Mouse (Mus musculus) fat pad, adult 2 months (tissue): Measurements from ENCODE around the gene Ephb2.

Experiments used
- DNase-seq: peaks from one replicate; pipeline ENCODE4 v3.0.0-alpha.2; 2011; ENCODE audit warnings: low read depth, low spot score; ENCODE audit errors: extremely low read depth

Gene Ephb2

DNA sequence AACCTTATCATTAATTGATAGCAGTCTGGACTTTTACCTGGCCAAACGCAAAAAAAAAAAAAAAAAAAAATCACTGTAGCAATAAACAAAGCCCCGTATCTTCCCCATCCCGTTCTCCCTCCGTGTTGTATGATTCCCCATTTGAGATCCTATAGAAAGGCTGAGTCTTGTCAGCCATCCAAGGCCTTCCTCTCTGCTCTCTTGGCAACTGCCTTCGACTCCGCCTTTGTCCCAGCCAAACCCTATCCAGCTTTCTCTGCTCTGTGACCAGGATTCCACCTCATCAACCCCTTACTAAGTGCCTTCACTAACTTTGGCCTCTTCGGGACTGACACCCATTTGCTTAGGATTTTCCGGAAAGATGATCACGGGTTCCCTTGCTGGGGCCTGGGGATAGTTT, 2.2 kb upstream of the Ephb2 start:
- no peak for DNase-seq

DNA sequence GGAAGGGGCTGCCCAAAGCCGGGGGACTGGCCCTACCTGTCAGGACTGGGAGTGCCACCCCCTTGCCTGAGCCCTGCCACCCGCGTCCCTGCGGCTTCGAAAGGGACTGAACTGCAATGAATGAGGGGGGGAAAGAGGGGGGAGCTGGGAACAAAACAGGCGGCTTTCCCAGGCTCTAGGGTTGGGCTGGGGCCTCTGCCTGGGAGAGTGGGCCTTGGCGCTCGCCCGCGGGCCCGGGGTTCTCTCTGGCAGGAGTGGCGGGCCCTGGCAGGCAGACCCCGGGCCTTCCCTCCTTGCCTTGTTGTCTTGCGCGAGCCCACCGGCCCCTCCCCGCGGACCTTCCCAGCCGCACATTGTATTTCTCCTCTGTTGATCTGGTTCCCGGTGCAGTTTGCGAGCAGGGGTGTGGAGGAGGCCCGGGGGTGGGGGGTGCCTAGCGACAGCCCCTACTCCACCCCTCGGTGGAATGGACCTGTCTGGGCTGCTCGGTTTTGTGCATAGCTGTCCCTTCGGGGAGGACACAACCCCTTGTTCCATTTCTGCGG, 671 bp upstream of the Ephb2 start:
- no peak for DNase-seq

DNA sequence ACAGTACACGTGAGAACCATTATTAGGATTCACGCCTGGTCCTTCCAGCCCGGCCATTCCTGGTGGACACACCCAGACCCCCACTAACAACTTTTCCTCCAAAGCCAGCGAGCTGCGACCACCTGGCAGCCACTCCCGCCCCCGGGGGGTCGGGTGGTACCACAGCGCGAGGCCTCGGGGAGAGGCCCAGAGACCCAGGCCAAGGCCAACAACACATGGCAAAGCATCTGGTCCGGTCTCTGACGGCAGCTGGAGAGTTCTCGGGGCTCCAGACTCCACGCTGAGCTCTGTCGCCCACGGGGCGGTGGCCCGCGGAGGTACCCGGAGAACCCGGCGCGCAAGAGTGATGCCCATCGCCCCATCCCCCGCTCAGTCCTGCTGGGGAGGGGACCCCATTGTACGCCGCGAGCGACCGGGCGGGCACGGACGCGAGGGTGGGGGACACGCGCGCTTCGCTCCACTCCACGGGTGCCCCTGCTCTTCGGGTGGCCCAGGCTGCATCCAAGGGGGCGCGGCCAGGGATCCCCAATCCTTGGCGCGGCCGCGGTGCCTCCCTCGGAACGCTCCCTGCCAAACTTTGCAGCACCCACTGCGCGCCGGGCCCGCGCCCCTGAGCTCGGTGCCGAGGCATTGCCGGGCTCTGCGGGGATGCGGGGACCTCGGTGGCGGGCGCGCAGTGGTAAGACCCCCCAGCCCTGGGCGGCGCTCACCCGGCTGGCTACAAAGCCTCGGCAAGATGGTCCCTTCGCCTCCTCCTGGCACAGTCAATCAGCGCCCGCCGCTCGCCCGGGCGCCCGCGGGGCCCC, 770 bp downstream of the Ephb2 start:
- DNase-seq, result no peak

DNA sequence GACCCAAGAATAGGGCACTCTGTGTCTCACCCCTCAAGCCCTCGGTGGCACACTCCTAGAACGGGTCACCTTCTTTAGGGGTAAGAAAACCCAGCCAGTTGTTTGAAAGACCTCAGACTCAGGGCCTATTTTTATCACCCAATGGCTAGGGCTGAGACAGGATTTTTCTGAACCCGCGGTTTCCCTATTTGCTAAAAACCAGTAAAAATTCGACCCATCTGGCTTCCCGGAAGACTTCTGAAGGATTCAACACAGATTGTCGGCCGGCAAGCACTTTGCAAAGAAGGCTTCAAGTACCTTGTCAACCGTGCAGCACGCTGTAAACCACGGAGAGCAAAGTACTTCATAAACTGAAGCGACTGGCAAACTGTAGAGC, 1.4 kb downstream of the Ephb2 start:
- DNase-seq, result no peak

DNA sequence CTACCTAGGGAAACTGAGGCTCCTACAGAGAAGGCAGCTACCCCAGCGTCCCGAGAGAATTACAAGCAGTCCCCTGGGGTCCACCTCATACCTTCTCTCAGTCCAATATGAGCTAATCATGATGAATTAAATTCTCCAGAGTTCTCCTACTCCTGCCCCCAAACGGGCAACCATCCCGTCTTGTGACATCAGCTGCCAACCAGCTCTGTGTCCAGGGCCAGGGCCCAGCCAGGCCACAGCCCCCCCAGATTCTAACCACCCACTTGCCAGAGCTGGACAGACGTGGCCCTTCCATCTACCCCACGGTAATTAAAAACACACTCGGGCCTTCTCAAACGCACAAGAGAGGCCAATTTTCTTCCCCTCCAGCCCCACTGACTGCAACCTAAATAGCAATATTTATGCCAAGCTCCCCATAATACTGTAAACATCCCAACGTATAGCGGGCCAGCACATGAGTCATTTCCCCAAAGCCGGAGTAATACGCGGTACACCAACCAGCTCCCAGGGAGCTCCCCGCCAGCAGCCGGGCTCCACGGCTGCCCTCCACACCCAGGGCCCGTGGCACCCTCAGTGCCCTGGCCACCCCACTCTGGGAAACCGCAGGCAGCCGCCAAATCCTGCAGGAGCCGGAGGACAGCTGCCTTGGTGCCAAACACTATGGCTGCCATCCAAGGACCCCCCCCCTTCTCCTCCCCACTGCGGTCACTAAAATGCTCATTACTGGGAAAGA, 2.0 kb downstream of the Ephb2 start:
- no peak for DNase-seq

DNA sequence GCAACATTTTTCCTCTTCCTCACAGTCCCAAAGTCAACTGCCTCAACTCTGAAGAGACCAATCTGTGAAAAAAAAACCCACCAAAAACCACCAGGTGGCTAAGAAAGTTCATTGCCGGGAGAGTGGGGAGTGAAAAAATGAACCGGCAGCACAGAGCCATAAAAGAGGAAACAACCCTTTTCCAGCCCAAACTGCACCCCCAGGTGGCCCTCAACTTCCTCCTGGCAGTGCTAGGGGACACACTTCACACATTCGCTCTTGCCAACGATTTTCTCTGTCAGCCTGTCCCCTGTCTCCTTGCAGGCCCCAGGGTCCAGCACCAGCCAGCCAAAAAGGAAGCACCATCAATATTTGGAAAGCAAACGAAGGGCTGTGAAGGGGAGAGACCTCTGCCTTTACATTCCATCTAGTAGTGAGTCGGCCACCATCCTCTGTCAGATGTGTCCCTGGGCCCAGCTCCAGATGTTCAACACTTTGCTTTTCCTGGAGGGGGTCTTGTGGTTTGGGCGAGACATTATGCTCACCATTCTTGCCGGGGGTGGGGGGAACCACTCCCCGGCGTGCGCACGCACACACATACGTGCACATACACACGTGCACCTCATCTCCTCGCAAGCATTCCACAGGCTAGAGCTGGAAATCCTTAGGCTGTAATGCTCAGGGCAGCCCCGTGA, 3.1 kb downstream of the Ephb2 start:
- DNase-seq, result no peak

DNA sequence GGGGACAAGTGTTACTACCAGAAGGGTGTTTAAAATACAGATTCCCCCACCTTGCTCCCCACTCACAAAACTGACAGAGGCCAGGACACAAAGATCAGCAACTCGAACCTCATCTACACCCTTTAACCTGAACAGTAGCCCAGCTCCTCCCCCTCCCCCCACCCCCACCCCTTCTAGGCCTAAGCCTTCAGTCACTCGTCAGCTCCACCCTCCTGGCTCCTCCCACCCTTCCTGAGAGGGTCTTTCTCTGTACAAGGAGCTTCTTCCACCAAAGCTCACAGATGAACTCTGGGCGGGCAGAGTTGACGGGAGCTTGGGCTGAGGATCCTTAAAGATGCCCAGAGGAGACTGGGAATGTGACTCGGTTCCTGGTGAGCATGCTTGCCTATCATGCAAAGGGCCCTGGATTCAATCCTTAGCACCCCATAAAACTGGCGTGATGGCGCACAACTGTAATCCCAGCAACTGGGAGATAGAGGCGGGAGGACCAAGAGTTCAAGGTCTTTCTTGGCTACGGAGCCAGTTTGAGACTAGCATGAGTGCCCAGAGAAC, 5.4 kb downstream of the Ephb2 start:
- DNase-seq, result no peak

DNA sequence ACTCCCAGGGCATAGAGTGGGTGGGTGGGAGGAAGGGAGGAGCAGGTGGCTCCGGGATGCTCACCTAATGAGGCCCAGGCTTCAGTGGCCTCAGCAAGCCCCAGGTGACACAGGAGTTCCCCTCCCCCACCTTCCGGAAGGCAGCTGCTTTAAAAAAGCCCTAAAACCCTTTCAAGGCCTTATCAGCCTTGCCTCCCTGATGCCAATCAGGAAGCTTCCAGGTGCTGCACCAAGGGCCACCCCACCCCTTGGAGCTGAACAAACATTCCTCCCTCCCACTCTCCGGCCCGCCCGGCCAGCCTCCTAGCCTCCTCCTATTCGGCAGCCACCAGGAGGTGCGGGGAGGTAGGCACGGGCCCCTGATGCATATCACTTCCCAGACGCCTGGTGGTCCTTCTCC, 6.0 kb downstream of the Ephb2 start:
- no peak for DNase-seq

DNA sequence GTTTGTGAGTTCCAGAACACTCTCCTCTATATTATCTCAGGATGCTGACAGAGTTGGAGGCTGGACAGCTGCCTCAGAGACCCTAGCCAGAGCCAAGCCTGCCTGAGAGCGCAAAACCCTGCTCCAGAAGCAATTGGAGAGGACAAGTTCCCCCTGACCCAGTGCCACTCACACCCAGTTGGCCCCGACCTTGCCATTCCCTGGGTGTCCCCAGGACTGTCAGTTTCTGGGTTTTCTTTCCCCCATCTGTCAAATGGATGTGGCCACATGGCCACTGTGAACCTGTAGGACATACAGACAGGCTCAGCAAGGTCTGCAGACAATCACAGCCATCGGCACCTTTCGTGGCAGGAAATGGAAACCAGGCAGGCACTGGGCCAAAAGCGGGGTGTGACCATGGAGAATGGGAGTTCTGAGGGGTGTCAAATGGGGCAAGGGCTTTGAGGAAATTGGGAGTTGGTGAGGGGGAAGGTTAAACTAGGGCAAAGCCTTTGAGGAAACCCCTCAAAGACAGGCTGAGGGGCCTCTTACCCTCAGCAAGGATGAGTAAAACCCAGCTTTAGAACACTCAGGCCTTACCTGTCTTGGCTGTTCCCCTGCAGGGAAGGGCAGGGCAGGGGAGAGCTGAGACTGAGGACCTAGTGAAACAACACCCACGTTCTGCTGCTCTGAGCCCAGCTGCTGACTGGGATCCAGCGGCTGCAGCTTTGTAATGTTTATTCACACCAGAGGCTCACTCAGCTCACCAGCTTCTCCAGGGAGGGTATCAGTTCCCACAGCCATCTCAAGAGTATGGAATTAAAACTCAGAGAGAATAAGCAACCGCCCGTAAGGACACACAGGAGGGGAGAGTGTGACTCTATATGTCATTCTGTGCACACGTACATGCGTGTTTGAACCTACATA, 6.9 kb downstream of the Ephb2 start:
- DNase-seq, result no peak

DNA sequence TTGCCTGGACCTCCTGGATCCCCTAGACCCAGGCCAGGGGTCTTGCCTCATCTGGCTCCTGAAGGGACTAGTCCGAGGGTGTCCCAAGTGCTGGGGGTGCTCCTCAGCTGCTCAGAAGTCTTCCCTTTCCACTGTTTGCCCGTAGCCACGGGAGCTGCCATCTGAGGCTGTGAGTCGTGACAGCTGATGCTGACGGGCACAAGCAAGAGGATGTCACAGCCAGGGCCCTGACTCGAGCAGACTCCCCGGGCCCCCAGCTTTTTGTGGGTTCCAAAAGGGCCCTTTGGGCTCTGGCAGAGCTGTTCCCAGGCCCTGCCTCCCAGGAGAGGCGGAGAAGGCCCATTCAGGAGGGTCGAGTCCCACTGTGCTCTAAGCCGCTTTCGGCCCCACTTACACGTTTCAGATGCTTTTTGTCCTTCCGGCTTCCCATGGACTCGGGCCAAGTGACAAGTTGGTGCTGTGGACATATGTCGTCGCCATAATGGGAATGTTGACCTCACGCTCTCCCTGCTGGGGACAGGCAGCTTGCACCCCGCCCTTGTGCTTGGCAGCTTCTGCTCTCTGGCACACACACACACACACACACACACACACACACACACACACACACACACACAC, 10.7 kb downstream of the Ephb2 start:
- DNase-seq, result no peak

DNA sequence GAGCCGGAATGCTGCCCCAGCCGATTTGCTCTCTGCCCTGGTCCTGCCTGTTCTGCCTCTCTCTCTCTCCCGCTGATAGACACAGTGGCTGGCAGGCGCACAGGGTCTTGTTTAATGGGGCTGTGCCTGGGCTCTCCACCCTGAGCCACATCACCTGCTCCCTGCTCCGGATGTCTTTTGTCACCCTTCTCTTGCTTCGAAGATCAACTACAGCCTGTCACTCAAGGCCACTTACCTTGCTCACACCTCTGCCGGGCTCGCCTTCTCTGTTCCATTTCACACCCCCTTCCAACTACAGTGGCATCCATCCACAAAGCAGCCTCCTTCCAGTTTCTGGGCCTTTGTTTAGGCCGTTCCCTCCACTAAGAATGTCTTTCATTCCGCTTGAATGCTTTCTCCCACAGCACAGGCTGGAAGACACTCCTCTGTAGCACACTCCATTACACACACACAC, 15.7 kb downstream of the Ephb2 start:
- DNase-seq, result no peak

DNA sequence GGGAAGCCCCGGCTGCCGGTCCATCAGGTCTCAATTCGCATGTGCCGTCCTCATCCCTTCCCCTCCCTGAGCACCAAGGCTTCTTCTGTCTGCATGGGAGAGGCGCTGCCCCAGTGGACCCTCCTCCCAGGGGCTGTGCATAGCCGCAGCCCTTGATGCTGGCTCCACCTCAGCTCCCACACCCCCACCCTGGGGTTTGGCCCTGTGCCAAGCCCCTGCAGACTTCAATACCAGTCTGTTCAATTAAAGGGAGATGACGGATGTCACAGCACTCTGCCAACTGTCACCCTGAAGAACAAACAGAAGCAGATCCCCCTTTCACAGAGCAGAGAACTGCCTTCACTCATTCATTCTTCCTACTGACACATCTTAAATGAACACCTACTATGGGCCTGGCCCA, 19.1 kb downstream of the Ephb2 start:
- DNase-seq, result no peak

DNA sequence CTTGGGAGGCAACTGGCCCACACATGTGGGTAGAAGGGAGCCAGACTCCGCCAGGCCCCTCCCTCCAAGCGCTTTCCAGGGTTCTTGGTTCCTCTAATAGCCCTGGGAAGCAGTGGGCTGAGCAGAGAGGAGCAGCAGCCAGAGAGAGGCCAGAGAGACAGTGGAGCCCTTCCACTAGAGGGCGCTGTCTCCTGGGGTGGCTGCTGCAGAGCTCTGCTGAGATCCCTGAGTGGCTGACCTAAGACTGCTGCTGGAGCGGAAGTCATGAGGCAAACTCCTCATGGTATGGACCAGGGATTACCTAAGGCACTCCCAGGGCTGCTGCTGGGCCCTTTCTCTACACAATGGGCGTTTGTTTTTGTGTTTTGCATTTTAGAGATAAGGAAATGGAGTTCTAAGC, 20.4 kb downstream of the Ephb2 start:
- DNase-seq, result no peak

DNA sequence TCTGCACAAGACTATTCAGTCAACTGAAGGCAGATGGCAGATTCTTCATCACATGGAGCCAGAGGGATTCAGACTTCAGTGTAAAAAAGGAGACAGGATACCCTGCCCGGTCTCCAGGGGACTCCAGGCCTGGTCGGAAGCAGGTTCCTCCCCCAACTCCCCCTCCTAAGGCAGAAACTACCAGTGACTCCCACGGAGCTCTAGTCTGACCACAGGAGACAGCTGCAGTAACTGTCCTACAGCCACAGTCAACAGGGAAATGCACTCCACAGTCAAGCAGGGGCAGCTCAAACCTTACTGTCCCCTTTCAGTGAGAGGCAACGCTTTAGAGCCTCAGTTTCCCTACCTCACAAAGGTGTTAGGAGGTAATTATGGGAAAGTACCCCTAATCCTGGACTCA, 23.2 kb downstream of the Ephb2 start:
- DNase-seq, result no peak

DNA sequence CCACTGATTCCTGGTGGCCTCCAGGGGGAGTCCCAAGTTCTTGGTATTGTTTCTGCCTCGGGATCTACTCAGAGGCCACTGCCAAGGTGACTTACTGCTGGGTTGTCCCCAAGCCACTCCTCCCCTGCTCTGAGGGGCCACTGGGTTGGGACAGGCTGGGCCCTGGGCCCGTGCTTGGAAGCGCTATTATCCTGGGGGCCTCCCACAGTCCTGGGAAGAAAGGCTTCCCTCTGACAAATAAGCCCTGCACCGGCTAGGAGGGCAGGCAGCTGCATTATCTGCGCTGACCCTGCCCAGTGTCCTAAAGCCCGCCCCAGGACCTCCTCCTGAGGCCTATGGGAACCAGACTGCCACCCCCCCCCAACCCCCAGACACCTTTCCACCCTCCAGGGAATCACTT, 24.2 kb downstream of the Ephb2 start:
- no peak for DNase-seq

DNA sequence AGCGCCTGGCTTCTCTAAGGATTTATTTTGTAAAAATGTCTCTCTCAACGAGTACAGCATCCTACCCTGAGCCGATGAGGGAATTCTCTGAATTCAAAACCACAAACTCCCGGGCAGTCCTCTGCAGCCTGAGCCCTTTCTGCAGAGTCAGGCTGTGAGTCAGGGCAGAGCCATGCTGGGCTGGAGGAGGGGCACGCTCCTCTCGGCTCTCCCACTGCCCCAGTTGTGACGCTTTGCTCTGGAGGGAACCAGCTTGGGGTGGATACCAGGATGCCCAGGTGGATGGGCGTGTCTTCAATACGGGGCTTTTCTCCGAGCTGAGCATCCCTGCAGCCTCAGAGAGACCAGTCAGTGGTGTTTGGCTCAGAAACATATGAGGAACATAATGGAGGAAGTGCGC, 27.3 kb downstream of the Ephb2 start:
- DNase-seq, result no peak

DNA sequence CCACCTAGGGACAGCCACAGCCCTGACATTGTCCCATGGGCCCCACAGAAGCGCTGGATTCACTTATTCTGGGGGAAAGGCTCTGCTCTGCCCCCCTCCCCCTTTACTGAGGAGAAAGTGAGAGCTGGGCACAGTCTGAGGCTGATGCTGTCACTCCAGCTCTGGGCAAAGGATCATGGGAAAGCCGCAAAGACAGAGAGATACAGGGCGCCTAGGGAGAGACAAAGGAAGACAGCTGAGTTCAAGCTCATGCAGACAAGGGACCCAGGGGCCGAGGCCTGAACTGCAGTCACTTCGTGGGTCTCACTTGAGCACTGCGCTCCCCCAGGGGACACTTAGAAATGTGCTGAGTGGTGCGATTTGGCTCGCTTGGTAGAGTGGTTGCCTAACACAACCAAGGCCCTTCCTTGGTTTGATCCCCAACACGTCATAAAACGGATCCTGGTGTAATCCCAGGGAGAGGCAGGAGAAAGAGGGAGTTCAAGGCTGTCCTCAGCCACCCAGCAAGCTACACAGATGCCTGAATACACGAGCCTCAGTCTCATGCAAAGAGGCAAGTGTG, 28.3 kb downstream of the Ephb2 start:
- DNase-seq, result no peak

DNA sequence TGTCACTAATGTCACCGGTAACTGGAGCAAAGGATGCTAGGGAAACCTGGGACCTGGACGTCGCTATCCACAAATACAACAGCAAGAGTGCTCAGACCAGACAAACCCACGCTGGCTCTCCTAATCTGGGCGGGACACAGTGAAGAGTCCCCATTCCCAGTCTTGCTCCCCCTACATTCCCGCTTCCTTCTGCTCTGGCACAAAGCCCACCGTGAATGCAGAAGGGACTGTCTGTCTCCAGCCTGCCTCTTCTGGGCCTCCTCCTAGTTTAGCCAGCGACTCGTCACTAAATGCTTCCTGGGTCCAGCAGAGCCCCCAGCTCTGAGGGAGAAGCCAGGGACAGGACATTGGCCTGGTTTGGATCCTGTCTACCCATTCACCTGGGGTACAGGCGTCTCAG, 29.5 kb downstream of the Ephb2 start:
- DNase-seq, result no peak

DNA sequence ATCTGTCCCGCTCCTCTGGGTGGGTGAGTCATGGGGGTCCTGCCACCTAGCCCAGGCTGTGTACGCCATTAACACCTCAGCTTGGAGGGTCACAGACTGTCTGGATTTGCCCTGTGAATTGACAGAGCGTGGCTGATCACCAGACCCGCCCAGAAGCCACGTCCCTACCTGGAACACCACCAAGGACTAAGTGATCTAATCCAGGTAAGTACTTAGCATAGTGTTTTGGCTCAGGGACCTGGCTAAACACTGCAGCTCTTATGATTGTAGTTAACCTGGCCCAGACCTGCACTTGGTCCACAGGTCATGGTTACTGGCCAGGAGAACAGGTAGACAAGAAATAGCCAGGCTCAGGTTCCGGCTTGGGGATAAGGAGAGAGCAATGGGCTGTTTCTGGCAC, 31.4 kb downstream of the Ephb2 start:
- DNase-seq, result peak; percentile 23

DNA sequence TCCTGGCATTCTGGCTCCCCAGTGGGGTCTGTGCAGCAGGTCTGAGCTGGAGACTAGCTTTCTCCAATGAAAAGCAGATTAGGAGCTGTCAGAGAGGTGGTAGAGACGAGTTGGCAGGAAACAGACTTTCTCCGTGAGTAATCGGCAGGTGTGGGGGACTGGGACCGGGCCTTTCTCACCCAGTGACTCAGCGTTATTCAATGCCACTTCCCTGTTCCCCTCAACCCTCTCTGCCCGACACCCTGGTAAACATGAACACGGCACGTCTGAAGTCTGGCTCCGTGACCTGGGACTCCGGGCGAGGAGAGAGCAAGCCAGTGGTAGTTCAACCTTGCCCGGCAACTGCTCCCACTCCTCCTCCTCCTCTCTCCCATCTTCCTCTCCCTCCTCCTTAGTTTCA, 33.3 kb downstream of the Ephb2 start:
- DNase-seq, result no peak
